Mouse (Mus musculus) brain, adult 10 weeks (tissue): ENCODE results near the gene Tnfaip8l2. TPM values are rescaled to one million over a fixed set of nuclear protein-coding genes. Genes with fewer than 3 reads are reported as not detected.

ENCODE experiments used
- polyA plus RNA-seq: library from polyadenylated mRNA; stranded (reverse); fragments of 350-450 nt; fragmentation: Illumina TruSeq; extraction: RNeasy Lipid Tissue Mini Kit (QIAGEN cat#74804); gene quantifications from one replicate; pipeline ENCODE4 v1.2.3, GENCODE M21; 2015; ENCODE audit warnings: low read depth, low replicate concordance

The Tnfaip8l2 gene
- 5.0 TPM for polyA plus RNA-seq

DNA sequence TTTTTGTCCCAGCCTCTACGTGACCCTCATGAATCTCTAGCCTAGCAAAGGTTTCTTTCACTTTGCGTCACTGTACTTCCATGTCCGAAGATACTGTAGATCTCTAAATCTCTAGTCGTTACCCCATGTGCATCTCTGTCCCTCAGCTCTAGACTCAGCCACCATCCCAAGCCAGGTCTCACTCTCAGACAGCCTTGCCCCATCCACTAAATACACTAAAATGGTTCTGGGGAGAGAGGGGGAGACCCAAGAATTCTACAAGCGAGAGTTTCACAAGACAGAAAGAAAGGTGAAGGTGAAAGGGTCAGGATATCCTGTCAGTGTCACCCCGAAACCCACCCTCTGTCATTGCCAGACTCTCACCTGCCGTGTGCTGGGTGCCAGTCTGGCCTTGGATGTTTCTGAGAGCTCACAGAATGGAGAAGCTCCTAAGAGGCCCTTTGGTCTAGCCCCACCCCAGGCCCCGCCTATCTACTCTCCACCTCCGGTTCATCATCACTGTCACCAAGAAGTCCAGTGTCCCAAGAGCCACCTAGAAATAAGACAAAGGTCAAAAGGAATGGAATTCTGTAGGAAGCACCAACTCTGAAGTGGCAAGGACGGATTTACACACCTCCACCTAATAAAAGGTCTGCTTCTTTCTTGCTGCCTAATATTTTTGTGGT is at the start of gene Tnfaip8l2:
Tnfaip8l2 (minus strand) TSS at position 409 of the 665 bp plus-strand sequence.

DNA sequence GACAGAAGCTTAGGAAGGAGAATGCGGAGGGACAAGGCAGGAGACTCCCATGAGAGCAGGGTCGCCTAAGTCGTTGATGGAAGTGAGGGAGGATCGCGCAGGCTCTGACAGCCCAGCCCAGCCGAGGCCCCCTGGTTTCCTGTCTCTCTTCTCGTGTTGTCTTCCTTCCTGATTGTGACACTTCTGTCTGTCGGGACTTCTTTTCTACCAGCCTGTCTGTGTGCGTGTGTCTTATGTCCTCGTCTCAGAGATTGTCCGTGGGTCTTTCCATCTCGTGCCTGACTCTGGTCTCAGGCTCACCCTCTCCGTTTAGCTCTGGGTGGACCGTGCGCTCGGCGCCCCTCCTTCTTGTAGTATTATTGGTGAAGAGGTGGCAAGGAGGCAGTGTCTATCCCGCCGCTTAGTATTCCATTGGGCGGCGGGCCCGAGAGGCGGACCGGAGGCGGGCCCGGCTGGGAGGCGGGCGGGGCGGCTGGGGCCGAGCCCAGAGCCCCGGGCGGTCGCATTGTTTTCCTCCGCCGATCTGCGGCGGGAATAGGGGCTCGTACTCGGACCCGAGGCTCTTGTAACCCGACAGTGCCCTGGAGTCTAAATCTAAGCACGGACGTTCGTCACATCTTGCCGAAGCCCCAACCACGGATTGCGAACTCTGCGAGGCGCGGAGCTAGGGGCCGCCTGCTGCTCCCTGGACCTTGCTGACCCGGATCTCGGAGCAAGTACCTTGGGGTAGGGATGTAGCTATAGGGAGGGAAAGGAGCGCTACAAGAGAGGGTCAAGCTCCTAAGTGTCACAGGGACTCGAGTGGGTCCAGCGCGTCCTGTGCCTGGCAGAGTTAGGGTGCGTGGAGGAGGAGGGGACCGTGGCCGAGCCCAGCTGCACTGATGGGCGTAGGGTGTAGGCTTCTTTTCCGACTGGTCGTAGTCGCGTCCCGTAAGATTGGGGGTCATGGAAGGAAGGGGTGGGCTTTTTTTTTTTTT is 18.1 kb upstream of the Tnfaip8l2 start, which contains the start of gene Sema6c:
Sema6c (plus strand) TSS at position 471 of the 977 bp plus-strand sequence.

DNA sequence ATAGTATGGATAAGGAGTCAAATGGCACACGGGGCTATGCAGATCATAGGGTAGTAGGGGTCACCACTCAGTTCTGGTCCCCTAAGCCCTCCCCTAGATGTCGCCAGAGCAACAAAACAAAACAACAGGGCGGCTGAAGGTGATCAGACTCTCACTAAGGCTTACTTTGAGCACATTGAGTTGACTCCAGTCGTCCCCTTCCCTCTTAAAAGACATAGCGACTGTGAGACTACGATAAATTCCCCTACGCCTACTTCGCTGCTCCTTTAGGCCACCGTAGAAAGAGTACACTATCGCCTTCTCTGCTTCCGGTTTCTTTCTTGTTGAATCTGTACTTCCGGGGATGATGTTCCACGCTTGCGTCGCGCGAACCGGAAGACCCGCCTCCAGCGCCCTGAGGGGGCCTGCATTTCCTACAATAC is 8.5 kb downstream of the Tnfaip8l2 start, which contains the start of the genes Scnm1 and Lysmd1:
Scnm1 (minus strand) TSS at position 332 of the 422 bp plus-strand sequence.
Lysmd1 (plus strand) TSS at position 409 of the 422 bp plus-strand sequence.

DNA sequence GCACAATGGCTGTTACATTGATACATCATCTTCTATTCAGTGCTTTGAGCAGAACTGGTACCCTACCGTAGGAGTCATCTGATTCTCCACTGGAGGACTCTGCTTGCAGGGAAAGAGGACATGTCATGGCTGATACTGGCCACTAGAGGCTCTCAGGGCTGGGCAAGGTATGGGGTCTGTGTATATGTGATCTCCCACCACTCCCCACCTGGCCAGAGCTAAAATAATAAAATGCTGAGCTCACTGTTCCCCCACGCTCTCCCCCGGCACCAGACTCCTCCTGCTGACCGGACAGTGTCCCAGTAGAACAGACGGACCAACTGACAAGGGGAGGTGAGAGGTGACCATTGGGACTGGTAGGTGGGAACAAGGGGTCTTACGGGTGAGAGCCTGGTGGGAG is 17.9 kb downstream of the Tnfaip8l2 start, which contains the start of gene Tmod4:
Tmod4 (plus strand) TSS at position 231 of the 400 bp plus-strand sequence.

DNA sequence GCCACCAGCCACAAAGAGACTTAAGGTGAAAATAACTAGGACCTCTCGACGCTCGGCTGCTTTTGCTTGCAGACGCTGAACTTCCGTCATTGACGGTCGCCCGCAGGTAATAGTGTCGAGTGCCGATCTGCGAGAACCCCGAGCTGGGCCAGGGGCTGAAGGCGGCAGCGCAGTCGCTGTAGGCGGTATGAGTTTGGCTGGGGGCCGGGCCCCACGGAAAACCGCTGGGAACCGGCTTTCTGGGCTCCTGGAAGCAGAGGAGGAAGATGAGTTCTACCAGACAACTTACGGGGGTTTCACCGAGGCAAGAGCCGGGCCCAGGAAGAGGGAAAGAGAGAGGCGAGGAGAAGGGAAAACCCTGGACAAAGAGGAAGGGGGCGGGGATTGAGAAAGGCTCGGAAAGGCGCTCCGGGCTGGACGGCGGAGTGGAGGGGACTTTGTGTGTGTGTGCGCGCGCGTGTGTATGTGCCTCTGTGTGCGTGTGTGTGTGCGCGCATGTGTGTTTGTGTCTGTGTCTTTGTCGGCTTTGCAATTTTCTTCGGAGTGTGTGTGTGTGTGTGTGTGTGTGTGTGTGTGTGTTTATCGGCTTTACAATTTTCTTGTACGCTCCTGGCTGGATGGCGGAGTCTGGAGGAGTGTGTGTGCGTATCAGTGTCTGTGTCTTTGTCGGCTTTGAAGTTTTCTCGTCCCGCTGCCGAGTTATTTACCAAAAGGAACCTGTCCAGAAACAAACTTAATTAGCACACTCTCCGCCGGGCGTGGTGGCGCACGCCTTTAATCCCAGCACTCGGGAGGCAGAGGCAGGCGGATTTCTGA is 31.0 kb downstream of the Tnfaip8l2 start, which contains the start of gene Vps72:
Vps72 (plus strand) TSS at position 112 of the 816 bp plus-strand sequence.

DNA sequence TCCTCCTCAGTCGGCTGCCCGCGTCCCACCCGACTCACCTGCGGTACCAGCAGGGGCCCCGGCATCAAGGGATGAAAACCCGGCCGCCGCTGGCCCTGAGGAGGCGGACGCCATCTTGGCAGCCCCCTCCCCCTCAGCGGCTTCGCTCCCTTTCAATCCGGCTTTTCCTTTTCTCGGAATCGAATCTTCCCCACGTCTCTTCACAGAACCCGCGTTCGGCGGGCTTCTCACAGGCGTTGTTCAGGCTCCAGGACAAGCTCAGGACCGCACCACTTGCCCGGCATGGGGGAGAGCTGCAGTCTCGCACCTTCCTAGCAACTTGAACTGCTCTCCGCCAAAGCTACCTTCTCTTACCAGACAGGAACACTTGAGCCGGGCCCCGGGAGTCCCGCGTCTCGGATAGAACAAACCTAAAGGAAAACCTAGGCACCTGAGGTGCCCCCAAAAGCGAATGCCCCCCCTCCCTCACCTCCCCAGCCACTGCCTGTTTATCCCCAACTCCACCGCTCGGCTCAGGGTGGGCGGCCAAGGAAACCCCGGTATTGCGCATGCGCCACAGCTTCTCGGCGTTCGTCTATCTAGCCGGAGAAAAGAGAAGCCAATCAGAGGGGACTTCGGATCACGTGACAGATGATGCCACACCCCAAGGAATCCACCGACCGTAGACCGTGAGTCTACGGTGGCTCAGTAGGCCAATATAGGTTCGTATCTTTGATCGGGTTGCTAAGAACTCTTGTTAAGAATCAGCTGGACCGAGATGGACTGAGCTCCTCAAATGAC is 35.6 kb downstream of the Tnfaip8l2 start, which contains the start of gene Pip5k1a:
Pip5k1a (minus strand) TSS at position 593 of the 780 bp plus-strand sequence.

Other genes starting within 250 kb of the Tnfaip8l2 start
- 17.2 TPM for gene Selenbp1, start 209.3 kb downstream of the Tnfaip8l2 start, polyA plus RNA-seq
- 16.9 TPM for gene Rfx5, start 188.3 kb downstream of the Tnfaip8l2 start, polyA plus RNA-seq
- gene Pi4kb, start 167.6 kb downstream of the Tnfaip8l2 start, polyA plus RNA-seq = 41.1 TPM
- gene Zfp687, start 126.9 kb downstream of the Tnfaip8l2 start, polyA plus RNA-seq = 16.9 TPM
- gene Psmd4, start 99.7 kb downstream of the Tnfaip8l2 start, polyA plus RNA-seq = 176 TPM
- 44.0 TPM for gene Pip5k1a, start 35.4 kb downstream of the Tnfaip8l2 start, polyA plus RNA-seq
- gene Vps72, start 31.3 kb downstream of the Tnfaip8l2 start, polyA plus RNA-seq = 44.7 TPM
- gene Tmod4, start 17.9 kb downstream of the Tnfaip8l2 start, polyA plus RNA-seq = 1.2 TPM
- gene Scnm1, start 8.3 kb downstream of the Tnfaip8l2 start, polyA plus RNA-seq = 83.6 TPM
- gene Lysmd1, start 8.3 kb downstream of the Tnfaip8l2 start, polyA plus RNA-seq = 24.7 TPM
- 14.4 TPM for gene Sema6c, start 18.1 kb upstream of the Tnfaip8l2 start, polyA plus RNA-seq
- gene Gabpb2, start 75.6 kb upstream of the Tnfaip8l2 start, polyA plus RNA-seq = 7.1 TPM
- gene Cdc42se1, start 86.4 kb upstream of the Tnfaip8l2 start, polyA plus RNA-seq = 68.9 TPM
- gene Mllt11, start 89.8 kb upstream of the Tnfaip8l2 start, polyA plus RNA-seq = 414 TPM
- 0.30 TPM for gene Gm128, start 99.2 kb upstream of the Tnfaip8l2 start, polyA plus RNA-seq
- gene Bnipl, start 108.8 kb upstream of the Tnfaip8l2 start, polyA plus RNA-seq = not detected
- gene Mindy1, start 139.0 kb upstream of the Tnfaip8l2 start, polyA plus RNA-seq = 26.8 TPM
- 23.6 TPM for gene Prune1, start 139.7 kb upstream of the Tnfaip8l2 start, polyA plus RNA-seq
- 0.73 TPM for gene Anxa9, start 164.8 kb upstream of the Tnfaip8l2 start, polyA plus RNA-seq
- 101 TPM for gene Cers2, start 172.4 kb upstream of the Tnfaip8l2 start, polyA plus RNA-seq
- 22.1 TPM for gene Setdb1, start 214.8 kb upstream of the Tnfaip8l2 start, polyA plus RNA-seq